Mouse (Mus musculus): ENCODE measurements at regions not wholly inside any gene's neighbourhood (a gene's known extent, or its start where the extent isn't known, plus 50 kb on each side); places are given as distances from the start of the nearest gene placed in this dataset.
A peak's percentile ranks its signal among the peaks of the same experiment; 100 is the strongest.

DNA sequence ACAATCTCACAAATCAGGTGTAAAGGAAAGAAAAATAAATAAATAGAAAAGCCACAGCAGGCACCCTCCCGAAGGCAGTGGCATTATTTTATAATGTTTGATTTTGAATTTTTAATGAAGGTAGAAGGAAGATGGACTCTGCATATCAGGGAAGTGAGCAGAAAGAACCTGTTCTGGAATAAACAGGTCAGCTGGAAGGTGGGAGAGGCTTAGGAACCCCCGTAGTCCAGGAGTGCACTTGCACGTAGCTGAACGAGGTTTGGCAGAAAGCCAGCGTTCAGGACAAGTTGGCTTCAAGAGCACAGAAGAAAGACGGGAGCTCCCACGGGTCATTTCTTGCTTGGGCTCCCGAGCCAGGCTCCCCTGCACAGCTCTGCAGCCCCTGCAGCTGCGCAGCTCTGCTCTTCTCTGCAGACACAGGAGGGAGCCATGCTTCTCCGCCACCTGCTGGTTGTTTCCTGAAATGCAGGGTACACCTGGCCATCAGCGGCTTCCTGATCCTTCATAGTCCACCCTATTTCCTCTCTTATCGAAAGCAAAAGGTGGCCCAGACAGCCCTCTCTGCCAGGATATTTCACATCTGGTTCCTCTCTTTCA, 84.4 kb upstream of the Bace2 start:
- peak overlapping the region; percentile 61 for H3K4me2 ChIP-seq
- 0 out of 2 replicates have a peak, but pooled peaks cover 2% of the 10 kb centered on the region for H3K27me3 ChIP-seq (replicated peaks)
- no peaks in the 10 kb centered on the region for H3K9me3 ChIP-seq
- H3K27ac ChIP-seq (replicated peaks) = no peak overlapping the region
- H3K9ac ChIP-seq = peak overlapping the region; percentile 37; the same call in 1 of the 2 replicates
- ATAC-seq (ENCODE audit: extremely low read depth, insufficient number of reproducible peaks, low FRiP score, low TSS enrichment) = peak; percentile 37; the same call in 1 of the 2 replicates
- no peaks in the 10 kb centered on the region for H3K36me3 ChIP-seq
- 10% methylated on average over 12 of the region's 12 CpGs for WGBS
- H3K4me1 ChIP-seq = 0 out of 2 replicates have a peak, but pooled peaks cover 5% of the 10 kb centered on the region
- peak overlapping the region; percentile 29 for H3K4me3 ChIP-seq

DNA sequence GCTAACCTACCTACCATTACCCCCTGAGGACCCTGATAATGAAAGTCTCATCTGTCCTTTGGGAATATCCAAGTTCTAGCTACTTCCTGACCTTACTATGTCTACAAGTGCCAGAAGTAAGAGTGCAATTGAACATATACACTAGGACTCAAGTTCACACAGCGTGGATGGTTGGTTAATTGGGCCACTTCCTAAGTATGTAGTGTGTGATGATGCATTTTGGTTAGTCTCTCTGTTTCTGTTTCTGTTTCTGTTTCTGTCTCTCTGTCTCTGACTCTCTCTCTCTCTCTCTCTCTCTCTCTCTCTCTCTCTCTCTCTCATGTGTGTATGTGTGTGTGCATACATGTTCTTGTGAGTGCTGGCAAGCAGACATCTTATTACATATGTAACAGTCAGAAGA, 77.6 kb upstream of the Bace2 start:
- Histone ChIP-seq H3K27me3 (replicated peaks) (0 out of 2 replicates have a peak, but pooled peaks cover 2% of the 10 kb centered on the region), H3K4me1 (no peaks in the 10 kb centered on the region), H3K27ac (replicated peaks) (no peak overlapping the region), H3K36me3 (no peaks in the 10 kb centered on the region), H3K4me3 (no peak overlapping the region), H3K9me3 (no peaks in the 10 kb centered on the region), H3K9ac (no peak overlapping the region), H3K4me2 (no peak overlapping the region)
- no peak for ATAC-seq (ENCODE audit: extremely low read depth, insufficient number of reproducible peaks, low FRiP score, low TSS enrichment)
- 67% methylated on average over 1 of the region's 1 CpGs for WGBS

DNA sequence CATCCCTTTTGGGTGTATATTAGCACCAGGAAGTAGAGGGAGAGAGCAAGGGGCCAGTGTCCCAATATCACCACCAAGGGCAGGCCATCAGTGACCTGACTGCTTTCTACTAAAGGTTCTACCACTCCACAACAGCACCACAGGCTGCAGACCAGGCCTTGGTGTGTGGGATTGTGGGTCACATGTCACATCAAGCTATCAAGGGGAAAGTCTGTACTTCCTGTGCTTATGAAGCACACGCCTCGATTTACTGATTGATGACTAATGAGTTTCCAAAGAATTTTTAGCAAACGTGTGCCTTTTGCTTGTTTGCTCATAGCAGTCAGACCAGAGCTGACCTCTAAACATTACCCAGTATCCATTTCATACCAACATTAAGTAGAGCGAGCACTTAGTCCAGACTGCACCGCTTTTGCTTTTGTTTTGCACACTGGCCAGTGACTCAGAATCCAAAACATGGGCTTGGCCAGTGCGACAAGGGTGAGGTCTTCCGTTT, 74.9 kb upstream of the Bace2 start:
- ATAC-seq (ENCODE audit: extremely low read depth, insufficient number of reproducible peaks, low FRiP score, low TSS enrichment) = no peak; the same call in 1 of the 2 replicates
- Histone ChIP-seq H3K36me3 (no peaks in the 10 kb centered on the region), H3K4me3 (no peak overlapping the region), H3K27ac (replicated peaks) (no peak overlapping the region), H3K4me1 (no peaks in the 10 kb centered on the region), H3K9ac (no peak overlapping the region), H3K9me3 (no peaks in the 10 kb centered on the region), H3K4me2 (no peak overlapping the region), H3K27me3 (replicated peaks) (no peaks in the 10 kb centered on the region)
- 76% methylated on average over 7 of the region's 7 CpGs for WGBS

DNA sequence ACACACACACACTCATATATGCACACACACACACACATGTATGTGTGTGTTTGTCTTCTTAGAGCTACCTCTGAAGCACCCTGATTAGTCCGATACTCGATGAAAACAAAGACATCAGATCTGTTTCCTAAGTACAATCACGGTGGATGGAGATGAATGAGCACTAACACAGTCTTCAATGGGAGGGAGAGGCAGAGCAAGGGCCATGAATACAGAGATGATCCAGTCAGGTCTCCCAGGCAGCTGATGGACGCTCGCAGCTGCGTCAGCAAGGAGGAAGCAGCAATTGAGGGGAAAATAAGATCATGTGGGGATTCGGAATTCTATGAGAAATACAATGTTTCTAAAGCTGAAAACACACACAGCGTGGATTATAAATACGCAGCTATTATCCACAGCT, 73.6 kb upstream of the Bace2 start:
- Histone ChIP-seq H3K4me1 (no peaks in the 10 kb centered on the region), H3K4me2 (no peak overlapping the region), H3K36me3 (no peaks in the 10 kb centered on the region), H3K27me3 (replicated peaks) (no peaks in the 10 kb centered on the region), H3K27ac (replicated peaks) (no peak overlapping the region), H3K9ac (no peak overlapping the region), H3K9me3 (no peaks in the 10 kb centered on the region), H3K4me3 (no peak overlapping the region)
- 80% methylated on average over 9 of the region's 9 CpGs for WGBS
- ATAC-seq (ENCODE audit: extremely low read depth, insufficient number of reproducible peaks, low FRiP score, low TSS enrichment) = no peak

DNA sequence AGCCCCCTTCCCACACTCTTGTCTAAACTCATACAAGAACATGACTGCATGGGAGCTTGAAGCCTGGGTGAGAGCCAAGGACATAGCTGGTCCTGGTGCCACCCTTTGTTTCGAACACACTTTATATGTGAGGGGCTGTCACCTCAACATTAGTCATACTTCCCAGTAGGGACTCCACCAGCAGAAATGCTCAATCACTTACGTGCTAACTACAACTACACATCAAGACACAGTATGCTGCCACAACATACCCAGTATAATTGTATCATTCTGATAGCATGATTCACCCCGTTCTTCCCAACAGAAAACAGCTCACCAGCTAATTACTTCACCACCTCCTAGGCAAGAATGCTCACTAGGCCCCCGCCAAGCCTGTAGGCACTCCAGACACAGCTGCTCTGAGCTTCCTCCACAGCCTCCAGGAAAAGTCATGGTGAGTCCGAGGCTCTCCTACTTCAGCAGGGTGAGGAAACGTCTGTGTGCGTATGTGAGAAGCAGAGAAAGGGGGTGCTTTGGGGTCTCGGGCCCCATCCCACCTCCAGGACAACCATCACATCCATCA, 70.6 kb upstream of the Bace2 start:
- Histone ChIP-seq H3K4me1 (peaks cover 10% of the 10 kb centered on the region), H3K9ac (no peak overlapping the region), H3K4me2 (no peak overlapping the region), H3K4me3 (no peak overlapping the region), H3K36me3 (no peaks in the 10 kb centered on the region), H3K27ac (replicated peaks) (no peak overlapping the region), H3K9me3 (no peaks in the 10 kb centered on the region), H3K27me3 (replicated peaks) (no peaks in the 10 kb centered on the region)
- 67% methylated on average over 8 of the region's 8 CpGs for WGBS
- no peak for ATAC-seq (ENCODE audit: extremely low read depth, insufficient number of reproducible peaks, low FRiP score, low TSS enrichment)

DNA sequence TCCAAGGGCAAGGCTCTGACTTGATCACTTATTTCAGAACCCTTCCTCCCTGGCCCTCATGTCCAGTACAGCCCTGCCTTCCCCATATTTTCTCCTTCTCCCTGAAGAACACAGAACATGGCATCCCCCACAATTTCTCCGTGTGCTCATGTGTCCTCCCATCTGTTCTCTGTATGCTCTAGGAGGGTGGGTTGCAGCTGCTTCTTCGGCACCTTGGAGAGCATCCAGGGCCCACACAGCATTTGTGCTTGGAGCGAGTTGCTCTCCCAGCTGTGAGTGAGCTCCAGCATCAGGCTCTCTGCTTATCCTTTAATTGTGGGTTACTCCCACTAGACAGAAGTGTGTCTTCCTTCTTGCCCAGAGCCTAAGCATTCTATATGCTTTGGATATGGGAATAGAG, 69.8 kb upstream of the Bace2 start:
- WGBS = 16% methylated on average over 3 of the region's 3 CpGs
- Histone ChIP-seq H3K9me3 (no peaks in the 10 kb centered on the region), H3K9ac (no peak overlapping the region), H3K27me3 (replicated peaks) (no peaks in the 10 kb centered on the region), H3K36me3 (no peaks in the 10 kb centered on the region), H3K4me1 (peaks cover 10% of the 10 kb centered on the region), H3K4me3 (no peak overlapping the region), H3K4me2 (no peak overlapping the region), H3K27ac (replicated peaks) (no peak overlapping the region)
- no peak for ATAC-seq (ENCODE audit: extremely low read depth, insufficient number of reproducible peaks, low FRiP score, low TSS enrichment)

DNA sequence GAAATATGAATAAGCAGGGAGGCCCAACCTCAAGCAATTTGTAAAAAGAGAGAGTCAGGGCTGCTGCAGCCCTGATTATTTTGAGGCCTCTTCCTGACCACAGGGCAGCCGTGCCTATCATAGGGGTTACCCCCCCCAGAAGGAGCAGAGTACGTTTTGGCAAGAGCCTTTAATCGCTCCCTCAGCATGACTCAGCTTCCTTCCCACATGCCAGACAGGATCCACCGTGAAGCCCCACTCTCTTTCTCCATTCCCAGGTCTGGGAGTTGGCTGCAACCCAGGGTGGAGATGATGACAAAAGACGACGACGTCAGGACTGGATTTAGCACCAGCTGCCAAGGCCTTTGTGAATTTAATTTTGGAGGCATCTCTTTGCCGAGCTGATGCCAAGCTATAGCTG, 67.9 kb upstream of the Bace2 start:
- WGBS = 20% methylated on average over 8 of the region's 8 CpGs
- no peak overlapping the region for H3K4me2 ChIP-seq
- H3K9ac ChIP-seq = no peak overlapping the region
- ATAC-seq (ENCODE audit: extremely low read depth, insufficient number of reproducible peaks, low FRiP score, low TSS enrichment) = no peak
- H3K27me3 ChIP-seq (replicated peaks) = no peaks in the 10 kb centered on the region
- H3K4me1 ChIP-seq = peaks cover 16% of the 10 kb centered on the region
- no peak overlapping the region for H3K4me3 ChIP-seq
- no peaks in the 10 kb centered on the region for H3K36me3 ChIP-seq
- H3K27ac ChIP-seq (replicated peaks) = no peak overlapping the region; the same call in 1 of the 2 replicates
- no peaks in the 10 kb centered on the region for H3K9me3 ChIP-seq

DNA sequence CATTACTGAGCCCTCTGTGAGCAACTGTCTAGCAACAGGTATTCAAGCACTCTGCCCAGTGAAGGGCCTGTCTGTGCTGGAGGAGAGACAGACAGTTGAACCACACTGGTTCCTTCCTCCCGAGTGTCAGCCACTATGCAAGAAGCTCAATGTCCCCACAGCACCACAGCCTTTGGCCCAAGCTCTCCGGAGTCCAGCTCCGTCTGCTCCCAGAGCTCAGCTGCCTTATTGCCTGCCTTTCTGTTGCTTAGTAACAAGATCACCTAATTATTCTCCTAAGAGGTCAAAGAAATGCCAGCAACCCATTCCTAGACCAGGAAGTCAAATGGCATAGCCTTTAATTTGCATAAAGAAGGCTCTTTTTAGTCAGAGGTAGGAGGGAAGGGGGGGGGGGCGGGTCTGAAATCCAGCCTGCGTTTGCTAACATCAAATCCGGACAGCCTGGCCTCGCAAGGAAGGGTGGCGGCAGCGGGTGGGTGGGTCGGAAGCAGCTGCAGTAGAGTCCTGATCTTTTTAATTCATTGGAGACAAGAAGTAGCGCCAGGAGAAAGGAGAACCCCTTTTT, 64.0 kb upstream of the Bace2 start:
- Histone ChIP-seq H3K27ac (replicated peaks) (no peak overlapping the region), H3K27me3 (replicated peaks) (0 out of 2 replicates have a peak, but pooled peaks cover 3% of the 10 kb centered on the region), H3K4me1 (peaks cover 16% of the 10 kb centered on the region), H3K4me3 (no peak overlapping the region), H3K4me2 (peak overlapping the region; percentile 44), H3K9ac (no peak overlapping the region), H3K36me3 (no peaks in the 10 kb centered on the region), H3K9me3 (no peaks in the 10 kb centered on the region)
- ATAC-seq (ENCODE audit: extremely low read depth, insufficient number of reproducible peaks, low FRiP score, low TSS enrichment) = no peak
- 7% methylated on average over 11 of the region's 11 CpGs for WGBS

DNA sequence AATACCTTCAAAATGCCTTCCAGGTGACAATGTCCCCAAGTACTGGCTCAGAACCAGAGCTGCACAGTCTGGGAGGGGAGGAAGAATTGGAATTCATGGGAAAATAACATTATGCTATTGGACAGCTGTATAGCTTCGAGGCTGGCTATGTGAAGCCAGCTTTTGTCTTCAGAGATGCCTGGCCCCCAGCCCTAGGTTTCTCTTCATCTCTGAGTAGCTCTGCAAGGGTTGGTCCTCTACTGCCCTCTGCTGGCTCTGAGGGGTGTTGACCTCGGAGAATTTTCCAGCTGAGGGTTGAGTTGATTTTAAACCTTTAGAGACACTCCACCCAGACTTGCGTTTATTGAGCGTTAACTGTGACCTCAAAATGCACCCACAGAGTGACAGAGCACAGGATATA, 63.3 kb upstream of the Bace2 start:
- H3K4me1 ChIP-seq = peaks cover 14% of the 10 kb centered on the region
- no peaks in the 10 kb centered on the region for H3K9me3 ChIP-seq
- peak overlapping the region; percentile 44 for H3K4me2 ChIP-seq
- no peak overlapping the region for H3K27ac ChIP-seq (replicated peaks)
- no peak overlapping the region for H3K4me3 ChIP-seq
- 5% methylated on average over 4 of the region's 4 CpGs for WGBS
- 0 out of 2 replicates have a peak, but pooled peaks cover 3% of the 10 kb centered on the region for H3K27me3 ChIP-seq (replicated peaks)
- H3K36me3 ChIP-seq = no peaks in the 10 kb centered on the region
- no peak overlapping the region for H3K9ac ChIP-seq
- no peak for ATAC-seq (ENCODE audit: extremely low read depth, insufficient number of reproducible peaks, low FRiP score, low TSS enrichment)

DNA sequence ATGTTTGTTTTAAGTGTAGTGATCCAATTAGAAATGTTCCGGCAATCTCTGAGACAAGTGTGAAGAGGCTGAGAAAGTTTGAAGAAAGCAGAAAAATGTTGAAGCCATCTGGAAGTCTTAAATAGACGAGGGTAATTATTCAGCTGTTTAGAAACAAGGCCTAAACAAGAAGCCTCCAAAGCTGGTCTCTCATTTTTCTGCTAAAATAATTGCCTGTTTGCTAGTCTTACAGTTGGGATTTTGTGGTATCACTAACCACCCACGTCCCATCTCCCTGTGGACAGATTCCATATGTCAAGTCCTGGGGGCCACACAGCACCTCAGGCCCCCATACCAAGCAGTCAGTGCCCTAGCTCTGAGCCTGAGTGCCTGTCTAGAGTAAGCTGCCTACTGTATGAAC, 59.4 kb upstream of the Bace2 start:
- ATAC-seq (ENCODE audit: extremely low read depth, insufficient number of reproducible peaks, low FRiP score, low TSS enrichment) = no peak
- 0 out of 2 replicates have a peak, but pooled peaks cover 3% of the 10 kb centered on the region for H3K27me3 ChIP-seq (replicated peaks)
- H3K4me3 ChIP-seq = no peak overlapping the region
- H3K27ac ChIP-seq (replicated peaks) = no peak overlapping the region
- no peaks in the 10 kb centered on the region for H3K36me3 ChIP-seq
- WGBS = 74% methylated on average over 3 of the region's 3 CpGs
- H3K9me3 ChIP-seq = no peaks in the 10 kb centered on the region
- no peak overlapping the region for H3K4me2 ChIP-seq
- H3K9ac ChIP-seq = no peak overlapping the region
- H3K4me1 ChIP-seq = peaks cover 5% of the 10 kb centered on the region

DNA sequence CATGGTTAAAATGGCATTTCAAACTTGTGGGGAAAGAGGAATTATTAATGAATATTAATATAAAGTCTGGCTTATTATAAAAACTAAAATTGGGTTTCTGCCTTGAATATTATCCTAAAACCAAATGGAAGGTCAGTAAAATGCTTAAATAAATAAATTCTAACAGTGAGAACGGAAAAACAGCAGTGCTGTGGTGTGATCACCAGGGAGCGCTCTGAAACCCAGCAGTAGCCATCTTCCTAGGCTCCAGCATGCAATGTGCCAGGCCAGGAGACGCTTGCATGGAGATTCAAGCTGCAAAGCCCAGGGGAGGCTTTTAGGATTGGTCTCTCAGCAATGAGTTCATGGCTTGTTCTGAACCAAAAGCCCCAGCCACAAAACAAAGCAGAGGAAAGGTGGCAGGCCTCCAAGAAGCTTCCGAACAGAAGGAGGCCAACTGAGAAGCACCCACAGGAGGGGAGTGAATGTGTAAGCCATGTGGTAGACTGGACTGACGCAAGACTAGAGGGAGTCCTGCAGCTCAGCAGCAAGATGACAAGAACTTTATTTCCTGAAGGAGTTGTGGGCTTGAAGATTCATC, 52.3 kb upstream of the Bace2 start:
- no peak overlapping the region for H3K4me3 ChIP-seq
- WGBS = 62% methylated on average over 5 of the region's 5 CpGs
- no peaks in the 10 kb centered on the region for H3K36me3 ChIP-seq
- H3K9me3 ChIP-seq = peaks cover 4% of the 10 kb centered on the region; the same call in 1 of the 2 replicates
- no peak overlapping the region for H3K27ac ChIP-seq (replicated peaks)
- ATAC-seq (ENCODE audit: extremely low read depth, insufficient number of reproducible peaks, low FRiP score, low TSS enrichment) = no peak
- H3K27me3 ChIP-seq (replicated peaks) = no peaks in the 10 kb centered on the region
- no peak overlapping the region for H3K9ac ChIP-seq
- no peak overlapping the region for H3K4me2 ChIP-seq
- H3K4me1 ChIP-seq = no peaks in the 10 kb centered on the region

Data from heart, embryonic 13.5 days (tissue).